Mouse (Mus musculus) limb, embryonic 10.5 days (tissue): ENCODE results near the gene Sv2b. TPM values are rescaled to one million over a fixed set of nuclear protein-coding genes. Genes with fewer than 3 reads are reported as not detected.
A peak's percentile ranks its signal among the peaks of the same experiment; 100 is the strongest.

ENCODE experiments used
- DNase-seq: peaks from one replicate; pipeline ENCODE4 v3.0.0-alpha.2; 2017; ENCODE audit warnings: low spot score
- H3K27ac ChIP-seq: fragments of 300-500 bp; sonication (generic); 2 replicates; pipeline ENCODE4 v1.5.1; 2016; ENCODE audit warnings: mild to moderate bottlenecking
- H3K27me3 ChIP-seq: fragments of 300-500 bp; sonication (generic); 2 replicates; pipeline ENCODE4 v1.6.1; 2016; ENCODE audit warnings: low read depth, mild to moderate bottlenecking; ENCODE audit not compliant: poor library complexity, severe bottlenecking
- H3K36me3 ChIP-seq: fragments of 300-500 bp; sonication (generic); 2 replicates; pipeline ENCODE4 v1.6.1; 2016; ENCODE audit warnings: mild to moderate bottlenecking, moderate library complexity
- H3K4me1 ChIP-seq: fragments of 300-500 bp; sonication (generic); 2 replicates; pipeline ENCODE4 v1.6.1; 2016
- H3K4me3 ChIP-seq: fragments of 300-500 bp; sonication (generic); 2 replicates; pipeline ENCODE4 v1.5.1; 2016; ENCODE audit warnings: mild to moderate bottlenecking, moderate library complexity
- H3K9me3 ChIP-seq: fragments of 300-500 bp; sonication (generic); replicated peaks from 2 replicates; pipeline ENCODE4 v1.6.1; 2016; ENCODE audit warnings: mild to moderate bottlenecking
- WGBS: fragments of 180-500 bp; shearing (Covaris S2); methylation state at CpG from one replicate; pipeline ENCODE4 v1.1.7; 2016; 5-methylcytosine and 5-hydroxymethylcytosine counted together
- polyA plus RNA-seq: library from polyadenylated mRNA; unstranded; fragments of >200 nt; fragmentation: Nextera tagmentation; extraction: Ambion mirVana; gene quantifications from 2 replicates; pipeline ENCODE4 v1.2.1, GENCODE M21; 2016

Sv2b gene
- polyA plus RNA-seq, 1 experiment from 2014 or later: 1.3 TPM

DNA sequence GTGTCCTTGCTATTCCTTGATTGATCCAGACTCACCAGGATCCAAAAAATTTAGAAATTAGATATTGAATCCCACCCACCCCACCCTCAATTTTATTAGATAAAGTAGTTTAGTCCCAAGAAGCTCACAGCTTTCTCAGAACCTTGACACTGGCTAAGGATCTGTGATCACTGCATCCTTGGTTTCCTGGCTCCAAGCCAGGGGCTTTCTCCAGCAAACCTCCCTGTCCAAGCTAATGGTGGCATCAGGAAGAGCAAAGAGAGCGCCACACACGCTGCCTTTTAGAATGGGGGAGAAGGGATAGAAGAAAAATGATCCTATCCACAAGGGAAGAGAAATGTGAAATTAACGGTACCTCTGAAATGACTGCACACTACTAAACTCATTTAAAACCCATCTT lies 141.6 kb downstream of the Sv2b start:
- no peaks in the 10 kb centered on the region for H3K36me3 ChIP-seq
- no peaks in the 10 kb centered on the region for H3K27me3 ChIP-seq
- no peak overlapping the region for H3K27ac ChIP-seq
- no peak overlapping the region for H3K4me3 ChIP-seq
- 92% methylated on average over 3 of the region's 3 CpGs for WGBS
- H3K9me3 ChIP-seq: no peaks in the 10 kb centered on the region
- H3K4me1 ChIP-seq: no peaks in the 10 kb centered on the region
- DNase-seq: no peak

DNA sequence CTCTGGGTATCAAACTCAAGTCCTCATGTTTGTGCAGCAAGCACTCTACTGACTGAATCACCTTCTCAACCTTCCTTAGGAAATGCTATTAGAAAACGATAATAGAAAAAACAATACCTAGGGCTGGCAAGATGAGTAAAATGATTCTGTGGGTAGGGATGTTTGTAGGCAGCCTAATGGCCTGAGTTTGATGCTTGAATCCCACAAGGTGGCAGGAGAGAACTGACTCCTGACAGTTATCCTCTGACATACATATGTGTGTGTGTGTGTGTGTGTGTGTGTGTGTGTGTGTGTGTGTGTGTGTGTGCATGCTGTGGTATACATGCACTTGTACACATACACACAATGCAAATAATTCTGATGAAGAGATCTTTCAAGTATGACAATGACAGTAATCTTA lies 161.9 kb downstream of the Sv2b start:
- Histone ChIP-seq H3K27me3 (peaks cover 5% of the 10 kb centered on the region; the same call in 1 of the 2 replicates), H3K4me3 (no peak overlapping the region), H3K27ac (no peak overlapping the region), H3K4me1 (peaks cover 10% of the 10 kb centered on the region), H3K9me3 (no peaks in the 10 kb centered on the region), H3K36me3 (no peaks in the 10 kb centered on the region)
- 85% methylated on average over 1 of the region's 1 CpGs for WGBS
- DNase-seq: no peak

DNA sequence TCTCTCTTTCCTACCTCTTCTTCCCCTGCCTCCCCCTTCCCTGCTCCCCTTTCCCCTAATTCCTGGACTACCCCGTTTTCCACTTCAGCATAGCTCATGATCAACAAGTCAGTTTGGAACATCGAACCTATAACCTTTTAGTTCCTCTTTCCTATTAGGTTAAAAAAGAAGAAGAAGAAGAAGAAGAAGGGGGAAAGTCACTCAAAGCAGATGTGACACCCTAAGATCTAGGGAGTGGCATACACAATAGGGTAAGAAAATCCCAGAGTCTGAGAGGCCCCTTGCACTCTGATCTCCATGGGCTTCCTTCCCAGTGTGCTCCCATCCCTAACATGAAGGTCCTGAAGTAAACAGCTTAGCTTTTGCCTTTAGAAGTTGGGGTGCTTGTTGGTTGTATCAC lies 166.3 kb downstream of the Sv2b start:
- WGBS: 45% methylated on average over 2 of the region's 2 CpGs
- Histone ChIP-seq H3K4me3 (no peak overlapping the region), H3K27ac (peak overlapping the region; percentile 72; the same call in 1 of the 2 replicates), H3K9me3 (no peaks in the 10 kb centered on the region), H3K27me3 (peaks cover 14% of the 10 kb centered on the region; the same call in 1 of the 2 replicates), H3K36me3 (no peaks in the 10 kb centered on the region), H3K4me1 (peaks cover 25% of the 10 kb centered on the region)
- no peak for DNase-seq

DNA sequence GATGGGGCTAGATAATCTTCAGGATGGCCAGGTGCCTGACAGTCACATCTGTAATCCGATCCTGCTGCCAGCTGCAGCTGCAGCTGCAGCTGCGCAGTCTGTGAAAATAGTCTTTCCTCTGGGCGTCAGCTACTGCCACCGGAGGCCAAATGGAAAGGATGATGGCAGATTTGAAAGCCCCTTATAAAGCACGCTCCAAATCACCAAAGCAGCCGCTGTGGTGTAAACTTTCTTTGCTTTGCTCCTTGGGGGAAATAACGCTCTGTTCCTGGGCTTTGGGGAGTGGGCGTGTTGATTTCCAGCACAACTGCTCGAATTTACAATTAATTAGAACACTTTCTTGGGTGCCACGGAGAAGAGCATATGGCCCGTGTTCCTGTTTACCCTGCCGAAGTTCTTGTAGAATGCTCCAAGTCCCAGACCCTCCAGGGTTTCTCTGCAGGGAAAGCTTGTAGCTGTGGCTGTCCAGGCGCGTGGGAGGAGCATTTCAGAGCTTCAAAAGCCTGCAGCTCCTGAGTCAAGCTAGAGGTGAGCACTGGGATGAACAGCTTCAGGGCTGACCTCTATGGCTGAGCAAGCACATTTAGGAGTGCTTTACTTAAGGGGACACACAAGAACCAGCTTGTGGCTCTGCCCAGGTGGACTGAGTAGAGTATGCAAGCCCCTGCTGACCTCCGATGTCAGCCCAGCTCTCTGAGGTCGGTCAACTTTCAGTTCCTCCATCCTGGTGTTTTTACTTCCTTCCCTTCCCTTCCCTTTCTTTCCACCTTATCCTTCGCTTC lies 167.0 kb downstream of the Sv2b start:
- Histone ChIP-seq H3K36me3 (no peaks in the 10 kb centered on the region), H3K27ac (peak overlapping the region; percentile 72), H3K4me1 (peaks cover 25% of the 10 kb centered on the region), H3K27me3 (peaks cover 14% of the 10 kb centered on the region; the same call in 1 of the 2 replicates), H3K9me3 (no peaks in the 10 kb centered on the region), H3K4me3 (peak overlapping the region; percentile 47)
- DNase-seq: peak; percentile 54
- WGBS: 6% methylated on average over 17 of the region's 17 CpGs

DNA sequence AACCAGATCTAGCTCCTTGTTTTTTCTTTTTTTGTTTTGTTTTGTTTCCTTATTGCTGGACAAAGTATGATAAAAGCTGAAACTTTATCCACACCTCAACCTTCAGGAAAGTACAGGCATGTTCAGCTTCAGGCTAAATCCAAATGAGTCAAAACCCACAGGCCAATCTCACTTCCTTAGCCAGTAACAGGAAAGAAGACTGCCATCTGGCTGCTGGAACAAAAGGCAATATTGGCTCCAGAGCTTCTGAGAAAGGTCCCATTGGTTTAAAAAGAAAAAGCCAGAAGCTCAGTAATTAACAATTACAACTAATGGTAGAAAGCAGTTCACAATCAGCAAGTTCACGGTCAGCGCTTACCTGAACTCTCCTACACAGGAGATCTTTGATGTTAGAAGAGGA lies 169.8 kb downstream of the Sv2b start:
- no peak for DNase-seq

DNA sequence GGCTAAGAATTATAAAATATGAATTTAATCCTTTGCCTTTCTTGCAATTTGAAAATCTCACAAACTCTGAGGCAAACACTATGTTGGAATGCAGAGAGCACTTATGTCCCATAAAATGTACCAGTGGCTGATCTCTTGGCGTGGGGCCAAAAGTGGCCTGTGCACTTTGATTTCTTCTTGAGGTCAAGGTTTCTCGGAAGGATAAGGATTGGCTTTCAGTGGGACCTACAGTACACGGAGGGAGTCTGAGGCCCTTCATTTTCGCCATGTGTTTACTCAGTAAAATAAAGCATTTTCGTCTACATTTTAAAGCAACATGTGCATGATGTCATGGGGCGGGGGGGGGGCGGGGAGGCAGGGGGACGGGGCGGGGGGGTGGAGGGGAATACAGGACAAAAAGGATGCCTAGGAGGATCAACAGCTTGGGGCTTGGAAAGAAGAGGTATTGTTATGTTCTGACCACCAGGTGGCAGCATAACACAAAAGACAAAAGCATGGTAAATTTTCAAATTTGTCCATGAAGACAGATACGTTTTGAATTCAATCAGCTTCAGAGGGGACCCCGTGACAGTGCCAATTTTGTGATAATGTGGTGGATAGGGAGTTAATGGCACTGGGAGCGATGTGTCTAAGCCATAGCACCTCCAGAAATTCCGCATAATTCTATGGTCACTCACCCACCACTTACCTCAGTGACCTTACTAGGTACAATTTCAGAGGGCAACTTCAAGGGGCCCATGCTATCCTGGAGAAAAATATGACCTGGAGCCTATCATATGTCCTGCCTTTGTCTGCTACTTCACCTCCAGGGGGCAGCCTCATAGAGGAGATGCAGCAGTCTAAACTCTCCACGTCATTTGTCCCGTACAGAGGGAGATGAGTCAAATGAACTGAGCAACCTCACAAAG lies 174.1 kb downstream of the Sv2b start:
- no peak for DNase-seq
- 34% methylated on average over 15 of the region's 15 CpGs for WGBS

More for the DNA sequence above, 169.8 kb downstream of the Sv2b start:
- no peak overlapping the region for H3K27ac ChIP-seq
- no peak overlapping the region for H3K4me3 ChIP-seq
- H3K4me1 ChIP-seq: peaks cover 28% of the 10 kb centered on the region
- H3K27me3 ChIP-seq: peaks cover 14% of the 10 kb centered on the region; the same call in 1 of the 2 replicates
- H3K9me3 ChIP-seq: no peaks in the 10 kb centered on the region
- H3K36me3 ChIP-seq: no peaks in the 10 kb centered on the region
- 73% methylated on average over 2 of the region's 2 CpGs for WGBS

DNA sequence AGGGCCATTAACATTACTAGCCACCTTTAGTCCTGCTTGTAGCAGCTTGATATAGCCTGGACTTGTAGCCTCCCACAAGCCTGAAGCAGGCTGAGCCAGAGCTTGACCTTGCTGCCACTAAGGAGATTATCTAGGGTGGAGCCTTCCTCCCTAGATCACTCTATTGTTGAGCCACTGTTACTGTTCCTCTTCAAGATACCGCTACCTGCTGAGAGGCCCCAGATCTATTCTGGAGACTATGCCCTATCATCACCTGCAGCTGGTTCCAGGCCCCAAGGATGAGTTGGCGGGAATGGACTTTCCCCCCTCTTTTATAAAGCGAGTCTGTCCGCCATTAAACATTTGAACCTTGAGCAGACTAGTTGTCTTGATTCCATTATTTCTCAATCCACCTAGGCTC lies 181.0 kb downstream of the Sv2b start:
- Histone ChIP-seq H3K4me3 (no peak overlapping the region), H3K27me3 (no peaks in the 10 kb centered on the region), H3K36me3 (no peaks in the 10 kb centered on the region), H3K4me1 (no peaks in the 10 kb centered on the region), H3K9me3 (no peaks in the 10 kb centered on the region), H3K27ac (no peak overlapping the region)
- no peak for DNase-seq
- 95% methylated on average over 4 of the region's 4 CpGs for WGBS

More for the DNA sequence above, 174.1 kb downstream of the Sv2b start:
- Histone ChIP-seq H3K4me3 (no peak overlapping the region), H3K36me3 (no peaks in the 10 kb centered on the region), H3K27me3 (0 out of 2 replicates have a peak, but pooled peaks cover 3% of the 10 kb centered on the region), H3K27ac (no peak overlapping the region), H3K4me1 (peaks cover 10% of the 10 kb centered on the region), H3K9me3 (no peaks in the 10 kb centered on the region)

DNA sequence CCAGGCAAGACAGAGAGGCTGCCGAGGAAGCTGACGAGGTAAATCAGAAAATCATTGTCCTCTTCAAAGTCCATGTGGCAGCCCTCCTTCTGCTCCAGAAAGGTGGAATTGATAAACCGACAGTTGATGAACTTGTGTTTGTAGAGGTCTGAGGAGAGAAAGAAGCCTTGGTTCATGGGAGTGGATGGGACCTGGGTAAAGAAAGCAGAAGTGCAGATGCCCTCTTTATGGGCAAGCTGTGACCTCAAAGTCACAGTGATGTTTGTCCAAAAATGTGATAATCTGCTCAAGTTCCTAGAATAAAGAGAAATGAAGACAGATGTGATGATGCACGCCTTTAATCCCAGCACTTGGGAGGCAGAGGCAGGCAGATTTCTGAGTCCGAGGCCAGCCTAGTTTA lies 185.0 kb downstream of the Sv2b start:
- no peaks in the 10 kb centered on the region for H3K4me1 ChIP-seq
- WGBS: 84% methylated on average over 5 of the region's 5 CpGs
- DNase-seq: no peak
- no peaks in the 10 kb centered on the region for H3K36me3 ChIP-seq
- H3K9me3 ChIP-seq: no peaks in the 10 kb centered on the region
- no peak overlapping the region for H3K4me3 ChIP-seq
- no peaks in the 10 kb centered on the region for H3K27me3 ChIP-seq
- no peak overlapping the region for H3K27ac ChIP-seq

DNA sequence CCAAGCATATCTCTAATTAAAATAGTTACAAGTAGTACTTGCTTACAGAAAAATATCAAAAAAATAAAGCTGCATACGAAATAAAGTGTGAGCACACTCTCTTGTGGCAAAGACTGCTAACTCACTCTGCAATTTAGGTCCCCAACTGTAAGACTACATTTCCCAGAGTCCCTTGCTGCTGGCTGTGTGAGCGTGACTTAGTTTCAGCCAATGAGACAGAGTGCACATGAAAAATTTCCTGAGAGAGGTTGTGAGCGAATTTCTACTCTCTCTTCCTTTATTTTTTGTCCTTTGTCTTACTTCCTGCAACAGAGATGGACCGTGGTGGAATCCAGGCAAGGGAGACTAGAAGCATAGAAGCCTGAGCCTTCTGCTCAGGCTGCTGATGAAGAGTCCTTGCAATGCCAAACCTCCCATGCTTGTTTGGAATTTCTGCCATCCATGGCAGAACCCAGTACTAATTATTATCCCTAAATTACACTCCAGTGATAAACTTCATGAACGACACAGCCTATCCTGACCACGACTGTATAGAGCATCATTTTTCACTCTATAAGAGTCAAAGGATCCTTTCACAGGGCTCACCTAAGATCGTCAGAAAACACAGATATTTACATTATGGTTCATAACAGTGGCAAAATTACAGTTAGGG lies 190.9 kb downstream of the Sv2b start:
- Histone ChIP-seq H3K9me3 (no peaks in the 10 kb centered on the region), H3K27ac (peak overlapping the region; percentile 64), H3K4me3 (peak overlapping the region; percentile 39), H3K36me3 (no peaks in the 10 kb centered on the region), H3K27me3 (no peaks in the 10 kb centered on the region), H3K4me1 (peaks cover 4% of the 10 kb centered on the region; the same call in 1 of the 2 replicates)
- DNase-seq: no peak
- WGBS: 49% methylated on average over 7 of the region's 7 CpGs

DNA sequence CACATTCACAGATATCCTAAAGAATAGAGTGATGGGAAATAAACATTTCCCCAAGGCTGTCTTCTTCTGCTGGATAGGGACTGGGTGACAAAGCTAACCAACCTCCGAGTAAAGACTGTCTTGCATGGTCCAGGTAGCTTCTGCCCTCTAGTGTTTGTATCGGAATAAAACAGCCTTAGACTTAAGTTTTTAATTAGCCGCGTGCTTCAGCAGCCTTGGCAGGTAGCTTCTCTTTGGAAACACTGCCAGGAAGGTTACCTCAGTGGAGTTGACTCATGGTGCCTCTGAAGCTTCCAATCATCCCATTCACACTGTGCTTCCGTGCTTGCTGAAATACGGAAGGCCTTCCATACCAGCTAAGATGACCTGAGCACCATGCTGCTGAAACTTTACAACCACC lies 198.4 kb downstream of the Sv2b start:
- DNase-seq: no peak
- 9% methylated on average over 6 of the region's 6 CpGs for WGBS
- Histone ChIP-seq H3K36me3 (no peaks in the 10 kb centered on the region), H3K27me3 (peaks cover 13% of the 10 kb centered on the region; the same call in 1 of the 2 replicates), H3K4me3 (no peak overlapping the region), H3K27ac (no peak overlapping the region), H3K9me3 (no peaks in the 10 kb centered on the region), H3K4me1 (no peaks in the 10 kb centered on the region)

DNA sequence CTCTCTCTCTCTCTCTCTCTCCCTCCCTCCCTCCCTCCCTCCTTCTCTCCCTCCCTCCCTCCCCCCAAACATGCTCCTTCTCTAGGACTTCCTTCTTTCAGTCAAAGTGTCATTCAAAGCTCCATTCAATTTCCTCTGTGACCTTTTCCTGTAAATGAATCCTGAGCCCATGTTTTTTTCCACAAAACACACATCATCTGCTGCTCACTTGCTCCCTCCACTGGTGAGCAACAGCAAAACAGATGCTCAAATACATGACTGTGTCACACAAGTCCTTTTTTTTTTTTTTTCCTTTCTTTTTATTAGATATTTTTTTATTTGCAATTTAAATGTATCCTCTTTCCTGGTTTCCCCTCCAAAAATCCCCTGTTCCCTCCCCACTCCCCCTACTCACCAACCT lies 201.6 kb downstream of the Sv2b start:
- H3K4me3 ChIP-seq: no peak overlapping the region
- no peaks in the 10 kb centered on the region for H3K36me3 ChIP-seq
- no peaks in the 10 kb centered on the region for H3K4me1 ChIP-seq
- no peaks in the 10 kb centered on the region for H3K9me3 ChIP-seq
- H3K27ac ChIP-seq: no peak overlapping the region
- peak; percentile 54 for DNase-seq
- H3K27me3 ChIP-seq: peaks cover 13% of the 10 kb centered on the region; the same call in 1 of the 2 replicates

DNA sequence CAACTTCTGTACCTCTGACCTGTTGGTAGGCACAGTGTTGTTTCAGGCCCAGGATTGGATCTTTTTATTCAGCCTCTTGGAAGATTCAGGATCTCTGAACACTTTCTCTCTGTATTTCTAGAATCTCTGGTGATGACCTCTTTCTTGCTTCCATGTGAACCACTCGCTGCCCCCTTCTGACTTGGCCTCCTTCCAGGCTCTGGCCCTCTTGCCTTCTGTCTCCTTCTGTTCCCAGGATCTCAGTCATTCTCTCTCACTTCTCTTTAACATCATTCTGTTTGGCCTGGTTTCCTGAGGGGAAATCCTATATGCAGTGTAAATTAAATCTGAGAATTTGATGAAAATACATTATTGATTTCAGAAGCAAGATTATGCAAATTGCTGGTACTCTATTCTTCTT lies 205.2 kb downstream of the Sv2b start:
- Histone ChIP-seq H3K27ac (no peak overlapping the region), H3K27me3 (no peaks in the 10 kb centered on the region), H3K4me3 (no peak overlapping the region), H3K4me1 (no peaks in the 10 kb centered on the region), H3K9me3 (no peaks in the 10 kb centered on the region), H3K36me3 (no peaks in the 10 kb centered on the region)
- no peak for DNase-seq
- WGBS: 71% methylated on average over 1 of the region's 1 CpGs
